Mouse (Mus musculus) embryonic fibroblast, embryonic 13.5 days (primary cell): Measurements from ENCODE around the gene Plekhg5.

ENCODE experiments used
- CTCF ChIP-seq: IDR thresholded peaks from 2 replicates; pipeline ENCODE4 v1.5.1; 2011; ENCODE audit warnings: mild to moderate bottlenecking, control low read depth, low read length, moderate library complexity, borderline replicate concordance; ENCODE audit not compliant: insufficient read depth
- POLR2A ChIP-seq: IDR thresholded peaks from 2 replicates; pipeline ENCODE4 v1.6.1; 2011; ENCODE audit warnings: low read depth, mild to moderate bottlenecking, control low read depth, low read length, moderate library complexity

DNA sequence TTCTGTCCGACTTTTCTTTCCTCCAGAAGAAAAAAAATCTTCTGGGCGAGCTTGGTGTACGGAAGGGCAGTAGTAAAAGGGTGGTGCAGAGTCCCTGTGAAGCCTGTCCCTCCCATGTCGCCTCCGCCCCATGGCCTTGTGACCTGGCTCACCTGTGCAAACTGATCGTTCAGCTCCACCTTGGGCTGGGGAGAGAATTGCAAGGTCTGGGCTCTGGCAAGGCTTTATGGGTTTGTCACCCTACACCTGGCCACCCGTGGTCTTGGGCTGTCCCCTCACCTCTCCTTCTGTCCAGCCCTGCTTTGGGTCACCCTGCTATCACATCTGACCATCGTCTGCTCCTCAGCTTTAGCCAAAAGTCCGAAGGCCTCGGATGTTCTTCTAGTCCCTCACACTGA is 60.5 kb downstream of the Plekhg5 start:
- TF ChIP-seq CTCF = no peak
- TF ChIP-seq POLR2A = no peak
